Mouse (Mus musculus) intestine, embryonic 14.5 days (tissue): Measurements from ENCODE around the gene Dis3l. TPM values are rescaled to one million over a fixed set of nuclear protein-coding genes. Genes with fewer than 3 reads are reported as not detected.
"Not testable (repeated sequence)": the region's sequence is repeated elsewhere in the genome, so short reads cannot be mapped to it uniquely, and the experiment has no call there.

Experiments
- ATAC-seq: fragments of 200-750 bp; cut with Nextera tagmentation; replicated peaks from 2 replicates; pipeline ENCODE4 v1.8.0; 2017; ENCODE audit warnings: low read depth, moderate number of reproducible peaks, moderate TSS enrichment, moderate library complexity; ENCODE audit not compliant: low FRiP score, low TSS enrichment
- DNase-seq: peaks from one replicate; pipeline ENCODE4 v3.0.0-alpha.2; 2018; ENCODE audit warnings: low spot score
- H3K27ac ChIP-seq: fragments of 300-500 bp; sonication (generic); 2 replicates; pipeline ENCODE4 v1.5.1; 2014; ENCODE audit warnings: low read depth, mild to moderate bottlenecking, control low read depth
- H3K27me3 ChIP-seq: fragments of 300-500 bp; sonication (generic); replicated peaks from 2 replicates; pipeline ENCODE4 v1.6.1; 2014; ENCODE audit warnings: low read length, control low read depth; ENCODE audit not compliant: control insufficient read depth, insufficient read depth
- H3K36me3 ChIP-seq: fragments of 300-500 bp; sonication (generic); 2 replicates; pipeline ENCODE4 v1.6.1; 2014; ENCODE audit warnings: low read length, control low read depth; ENCODE audit not compliant: control insufficient read depth, insufficient read depth
- H3K4me1 ChIP-seq: fragments of 300-500 bp; sonication (generic); replicated peaks from 2 replicates; pipeline ENCODE4 v1.6.1; 2014; ENCODE audit warnings: low read length, control low read depth, mixed read lengths; ENCODE audit not compliant: control insufficient read depth, insufficient read depth
- H3K4me2 ChIP-seq: fragments of 300-500 bp; sonication (generic); 2 replicates; pipeline ENCODE4 v1.6.1; 2014; ENCODE audit warnings: low read length
- H3K4me3 ChIP-seq: fragments of 300-500 bp; sonication (generic); 2 replicates; pipeline ENCODE4 v1.5.1; 2014; ENCODE audit warnings: low read depth, low read length, control low read depth, mixed read lengths
- H3K9ac ChIP-seq: fragments of 300-500 bp; sonication (generic); 2 replicates; pipeline ENCODE4 v1.6.1; 2014; ENCODE audit warnings: mild to moderate bottlenecking, low read length
- H3K9me3 ChIP-seq: fragments of 300-500 bp; sonication (generic); 2 replicates; pipeline ENCODE4 v1.6.1; 2016; ENCODE audit warnings: low read length, control low read depth; ENCODE audit not compliant: control insufficient read depth
- WGBS: fragments of 180-500 bp; shearing (Covaris S2); extraction: QIAGEN DNeasy Blood & Tissue Kit; methylation state at CpG from one replicate; pipeline ENCODE4 v1.1.7; 2014; 5-methylcytosine and 5-hydroxymethylcytosine counted together
- polyA plus RNA-seq: library from polyadenylated mRNA; unstranded; fragments of >200 nt; fragmentation: Nextera tagmentation; extraction: Ambion mirVana; gene quantifications from 2 replicates; pipeline ENCODE4 v1.2.1, GENCODE M21; 2014

Dis3l gene
- polyA plus RNA-seq, 1 experiment from 2014 or later = 21.8 TPM

- Histone ChIP-seq H3K4me2 (no peak overlapping the region), H3K4me1 (no peaks in the 10 kb centered on the region), H3K27me3 (no peaks in the 10 kb centered on the region), H3K9ac (no peak overlapping the region), H3K36me3 (no peaks in the 10 kb centered on the region), H3K27ac (no peak overlapping the region), H3K9me3 (no peaks in the 10 kb centered on the region), H3K4me3 (no peak overlapping the region)
- 77% methylated on average over 4 of the region's 4 CpGs for WGBS
- ATAC-seq = no peak
- DNase-seq = no peak
Measured at GRCm38 (mm10) chr9:64274291-64274690, 66.8 kb downstream of the Dis3l start.

GRCm38 (mm10) chr9:64273757-64274156 lies 67.3 kb downstream of the Dis3l start:
- DNase-seq (no peak), ATAC-seq (no peak)
- Histone ChIP-seq H3K9me3 (no peaks in the 10 kb centered on the region), H3K27ac (no peak overlapping the region), H3K4me2 (no peak overlapping the region), H3K9ac (no peak overlapping the region), H3K4me3 (no peak overlapping the region), H3K4me1 (no peaks in the 10 kb centered on the region), H3K27me3 (no peaks in the 10 kb centered on the region), H3K36me3 (no peaks in the 10 kb centered on the region)
- WGBS = 78% methylated on average over 4 of the region's 4 CpGs

GRCm38 (mm10) chr9:64272611-64273010 lies 68.5 kb downstream of the Dis3l start:
- H3K4me1 ChIP-seq = no peaks in the 10 kb centered on the region
- no peak for ATAC-seq
- no peak overlapping the region for H3K4me3 ChIP-seq
- H3K4me2 ChIP-seq = no peak overlapping the region
- H3K27me3 ChIP-seq = no peaks in the 10 kb centered on the region
- no peak overlapping the region for H3K27ac ChIP-seq
- H3K9ac ChIP-seq = no peak overlapping the region
- H3K9me3 ChIP-seq = no peaks in the 10 kb centered on the region
- H3K36me3 ChIP-seq = no peaks in the 10 kb centered on the region
- peak; percentile 65 for DNase-seq
- WGBS = 42% methylated on average over 7 of the region's 7 CpGs

- no peak for DNase-seq
- no peaks in the 10 kb centered on the region for H3K27me3 ChIP-seq
- H3K4me3 ChIP-seq = no peak overlapping the region
- H3K4me1 ChIP-seq = no peaks in the 10 kb centered on the region
- no peaks in the 10 kb centered on the region for H3K9me3 ChIP-seq
- no peak for ATAC-seq
- no peak overlapping the region for H3K27ac ChIP-seq
- 57% methylated on average over 3 of the region's 3 CpGs for WGBS
- H3K4me2 ChIP-seq = no peak overlapping the region
- no peaks in the 10 kb centered on the region for H3K36me3 ChIP-seq
- H3K9ac ChIP-seq = no peak overlapping the region
Measured at GRCm38 (mm10) chr9:64271249-64271648, 69.8 kb downstream of the Dis3l start.

GRCm38 (mm10) chr9:64268836-64269235 lies 72.3 kb downstream of the Dis3l start:
- not testable (repeated sequence) for H3K4me1 ChIP-seq, H3K4me3 ChIP-seq
- WGBS = 93% methylated on average over 8 of the region's 8 CpGs

GRCm38 (mm10) chr9:64268196-64268595 lies 72.9 kb downstream of the Dis3l start:
- ATAC-seq (no peak), DNase-seq (no peak)
- no peaks in the 10 kb centered on the region for H3K27me3 ChIP-seq
- H3K4me2 ChIP-seq = no peak overlapping the region
- no peak overlapping the region for H3K4me3 ChIP-seq
- no peaks in the 10 kb centered on the region for H3K36me3 ChIP-seq
- WGBS = 80% methylated on average over 10 of the region's 10 CpGs
- no peaks in the 10 kb centered on the region for H3K4me1 ChIP-seq
- no peaks in the 10 kb centered on the region for H3K9me3 ChIP-seq
- no peak overlapping the region for H3K27ac ChIP-seq
- H3K9ac ChIP-seq = no peak overlapping the region

More at GRCm38 (mm10) chr9:64268836-64269235, 72.3 kb downstream of the Dis3l start:
- not testable (repeated sequence) for H3K9me3 ChIP-seq, ATAC-seq, H3K9ac ChIP-seq, H3K27ac ChIP-seq, H3K27me3 ChIP-seq, H3K4me2 ChIP-seq, DNase-seq, H3K36me3 ChIP-seq

GRCm38 (mm10) chr9:64267231-64267630 lies 73.9 kb downstream of the Dis3l start:
- no peak overlapping the region for H3K27ac ChIP-seq
- no peak overlapping the region for H3K4me3 ChIP-seq
- H3K4me2 ChIP-seq = no peak overlapping the region
- H3K36me3 ChIP-seq = no peaks in the 10 kb centered on the region
- ATAC-seq (no peak), DNase-seq (peak; percentile 21)
- 93% methylated on average over 1 of the region's 1 CpGs for WGBS
- no peaks in the 10 kb centered on the region for H3K27me3 ChIP-seq
- no peaks in the 10 kb centered on the region for H3K9me3 ChIP-seq
- no peak overlapping the region for H3K9ac ChIP-seq
- no peaks in the 10 kb centered on the region for H3K4me1 ChIP-seq

- H3K27ac ChIP-seq = no peak overlapping the region
- 44% methylated on average over 1 of the region's 1 CpGs for WGBS
Measured at GRCm38 (mm10) chr9:64264813-64265212, 76.3 kb downstream of the Dis3l start.

GRCm38 (mm10) chr9:64261023-64261422 lies 80.1 kb downstream of the Dis3l start:
- no peak overlapping the region for H3K27ac ChIP-seq
- H3K27me3 ChIP-seq = no peaks in the 10 kb centered on the region
- no peak overlapping the region for H3K9ac ChIP-seq
- DNase-seq (no peak), ATAC-seq (no peak)
- WGBS = 76% methylated on average over 4 of the region's 4 CpGs
- H3K9me3 ChIP-seq = no peaks in the 10 kb centered on the region
- no peaks in the 10 kb centered on the region for H3K36me3 ChIP-seq
- no peak overlapping the region for H3K4me3 ChIP-seq
- no peaks in the 10 kb centered on the region for H3K4me1 ChIP-seq
- no peak overlapping the region for H3K4me2 ChIP-seq

More at GRCm38 (mm10) chr9:64264813-64265212, 76.3 kb downstream of the Dis3l start:
- Histone ChIP-seq H3K9me3 (no peaks in the 10 kb centered on the region), H3K36me3 (no peaks in the 10 kb centered on the region), H3K4me3 (no peak overlapping the region), H3K9ac (no peak overlapping the region), H3K4me1 (no peaks in the 10 kb centered on the region), H3K4me2 (no peak overlapping the region), H3K27me3 (no peaks in the 10 kb centered on the region)
- no peak for ATAC-seq
- peak; percentile 33 for DNase-seq
